Mouse (Mus musculus): Measurements from ENCODE around the gene Grn. TPM values are rescaled to one million over a fixed set of nuclear protein-coding genes. Genes with fewer than 3 reads are reported as not detected.
"Not testable (repeated sequence)": the region's sequence is repeated elsewhere in the genome, so short reads cannot be mapped to it uniquely, and the experiment has no call there.

The Grn gene
- polyA plus RNA-seq, 1 experiment from 2014 or later: 126 TPM

- no peaks in the 10 kb centered on the region for H3K9me3 ChIP-seq
- peaks cover 30% of the 10 kb centered on the region for H3K36me3 ChIP-seq
- H3K9ac ChIP-seq: 0 out of 2 replicates have a peak overlapping the region, but pooled peaks have one; percentile 0
- H3K4me2 ChIP-seq (replicated peaks): no peak overlapping the region
- 77% methylated on average over 18 of the region's 18 CpGs for WGBS
- no peak overlapping the region for H3K4me3 ChIP-seq
- H3K27ac ChIP-seq: no peak overlapping the region
- ATAC-seq (ENCODE audit: insufficient number of reproducible peaks, insufficient read depth, low FRiP score, low TSS enrichment): no peak
- peaks cover 33% of the 10 kb centered on the region for H3K27me3 ChIP-seq
- H3K4me1 ChIP-seq: peaks cover 44% of the 10 kb centered on the region
Observed at GRCm38 (mm10) chr11:102404161-102405010, 25.7 kb upstream of the Grn start.

GRCm38 (mm10) chr11:102405544-102406285 lies 24.4 kb upstream of the Grn start:
- Histone ChIP-seq H3K27ac (no peak overlapping the region), H3K9ac (peak overlapping the region; percentile 85), H3K4me1 (peaks cover 32% of the 10 kb centered on the region), H3K36me3 (peaks cover 30% of the 10 kb centered on the region), H3K9me3 (no peaks in the 10 kb centered on the region), H3K27me3 (peaks cover 19% of the 10 kb centered on the region), H3K4me3 (peak overlapping the region; percentile 80), H3K4me2 (replicated peaks) (peak overlapping the region; percentile 83)
- 84% methylated on average over 11 of the region's 11 CpGs for WGBS
- ATAC-seq (ENCODE audit: insufficient number of reproducible peaks, insufficient read depth, low FRiP score, low TSS enrichment): no peak

GRCm38 (mm10) chr11:102406401-102406800 lies 23.7 kb upstream of the Grn start:
- Histone ChIP-seq H3K4me1 (peaks cover 32% of the 10 kb centered on the region), H3K4me3 (peak overlapping the region; percentile 80), H3K9me3 (no peaks in the 10 kb centered on the region), H3K36me3 (peaks cover 30% of the 10 kb centered on the region), H3K27me3 (peaks cover 13% of the 10 kb centered on the region), H3K4me2 (replicated peaks) (peak overlapping the region; percentile 83), H3K27ac (peak overlapping the region; percentile 87; the same call in 1 of the 2 replicates), H3K9ac (peak overlapping the region; percentile 85)
- 11% methylated on average over 3 of the region's 3 CpGs for WGBS
- ATAC-seq (ENCODE audit: insufficient number of reproducible peaks, insufficient read depth, low FRiP score, low TSS enrichment): no peak

- peaks cover 28% of the 10 kb centered on the region for H3K4me1 ChIP-seq
- H3K27ac ChIP-seq: peak overlapping the region; percentile 87
- peaks cover 28% of the 10 kb centered on the region for H3K36me3 ChIP-seq
- H3K4me2 ChIP-seq (replicated peaks): peak overlapping the region; percentile 83
- H3K27me3 ChIP-seq: peaks cover 5% of the 10 kb centered on the region
- ATAC-seq (ENCODE audit: insufficient number of reproducible peaks, insufficient read depth, low FRiP score, low TSS enrichment): peak; percentile 43; the same call in 1 of the 2 replicates
- under 1% methylated on average over 79 of the region's 85 CpGs for WGBS
- H3K9me3 ChIP-seq: no peaks in the 10 kb centered on the region
- H3K9ac ChIP-seq: peak overlapping the region; percentile 85
- peak overlapping the region; percentile 80 for H3K4me3 ChIP-seq
Observed at GRCm38 (mm10) chr11:102406900-102407833, 22.9 kb upstream of the Grn start.

- peak within 1 kb of the TSS; percentile 83 for H3K4me2 ChIP-seq (replicated peaks)
- H3K9me3 ChIP-seq: no peaks in the 10 kb centered on the region
- H3K4me1 ChIP-seq: peaks cover 28% of the 10 kb centered on the region
- peaks cover 22% of the 10 kb centered on the region for H3K36me3 ChIP-seq
- H3K9ac ChIP-seq: peak within 1 kb of the TSS; percentile 85
- H3K4me3 ChIP-seq: peak within 1 kb of the TSS; percentile 80
- WGBS: under 1% methylated on average over 19 of the region's 19 CpGs
- no peaks in the 10 kb centered on the region for H3K27me3 ChIP-seq
- H3K27ac ChIP-seq: peak within 1 kb of the TSS; percentile 87
- ATAC-seq (ENCODE audit: insufficient number of reproducible peaks, insufficient read depth, low FRiP score, low TSS enrichment): no peak
Observed at GRCm38 (mm10) chr11:102407834-102408215, 22.3 kb upstream of the Grn start, which contains the start of gene Slc25a39. Gene Slc25a39 (minus strand): TSS chr11:102407946.

GRCm38 (mm10) chr11:102408344-102408876 lies 21.7 kb upstream of the Grn start:
- WGBS: under 1% methylated on average over 32 of the region's 32 CpGs
- Histone ChIP-seq H3K27me3 (no peaks in the 10 kb centered on the region), H3K9ac (peak overlapping the region; percentile 85), H3K4me1 (peaks cover 28% of the 10 kb centered on the region), H3K9me3 (no peaks in the 10 kb centered on the region), H3K4me2 (replicated peaks) (peak overlapping the region; percentile 83), H3K27ac (peak overlapping the region; percentile 87), H3K4me3 (peak overlapping the region; percentile 80), H3K36me3 (peaks cover 16% of the 10 kb centered on the region)
- ATAC-seq (ENCODE audit: insufficient number of reproducible peaks, insufficient read depth, low FRiP score, low TSS enrichment): peak; percentile 86

GRCm38 (mm10) chr11:102408888-102409794 lies 21.0 kb upstream of the Grn start:
- Histone ChIP-seq H3K4me3 (peak overlapping the region; percentile 80), H3K36me3 (peaks cover 9% of the 10 kb centered on the region), H3K9me3 (no peaks in the 10 kb centered on the region), H3K4me2 (replicated peaks) (peak overlapping the region; percentile 83), H3K9ac (no peak overlapping the region), H3K27ac (peak overlapping the region; percentile 87), H3K4me1 (peaks cover 28% of the 10 kb centered on the region), H3K27me3 (no peaks in the 10 kb centered on the region)
- WGBS: 36% methylated on average over 15 of the region's 15 CpGs
- no peak for ATAC-seq (ENCODE audit: insufficient number of reproducible peaks, insufficient read depth, low FRiP score, low TSS enrichment)

- no peak for ATAC-seq (ENCODE audit: insufficient number of reproducible peaks, insufficient read depth, low FRiP score, low TSS enrichment)
- Histone ChIP-seq H3K4me3 (no peak overlapping the region), H3K9ac (no peak overlapping the region), H3K9me3 (no peaks in the 10 kb centered on the region), H3K36me3 (peaks cover 2% of the 10 kb centered on the region; the same call in 1 of the 2 replicates), H3K27ac (no peak overlapping the region), H3K4me1 (peaks cover 24% of the 10 kb centered on the region), H3K4me2 (replicated peaks) (no peak overlapping the region), H3K27me3 (no peaks in the 10 kb centered on the region)
- WGBS: 84% methylated on average over 3 of the region's 3 CpGs
Observed at GRCm38 (mm10) chr11:102409795-102410330, 20.3 kb upstream of the Grn start.

- 100% methylated on average over 3 of the region's 3 CpGs for WGBS
- not testable (repeated sequence) for H3K36me3 ChIP-seq; H3K9ac ChIP-seq; H3K27me3 ChIP-seq; H3K4me3 ChIP-seq; H3K9me3 ChIP-seq; H3K27ac ChIP-seq; ATAC-seq (ENCODE audit: insufficient number of reproducible peaks, insufficient read depth, low FRiP score, low TSS enrichment); H3K4me2 ChIP-seq (replicated peaks)
- peaks cover 20% of the 10 kb centered on the region for H3K4me1 ChIP-seq
Observed at GRCm38 (mm10) chr11:102410345-102410744, 19.8 kb upstream of the Grn start.

- no peak overlapping the region for H3K4me3 ChIP-seq
- no peak overlapping the region for H3K9ac ChIP-seq
- H3K27me3 ChIP-seq: no peaks in the 10 kb centered on the region
- no peaks in the 10 kb centered on the region for H3K36me3 ChIP-seq
- ATAC-seq (ENCODE audit: insufficient number of reproducible peaks, insufficient read depth, low FRiP score, low TSS enrichment): no peak
- peaks cover 12% of the 10 kb centered on the region for H3K4me1 ChIP-seq
- no peaks in the 10 kb centered on the region for H3K9me3 ChIP-seq
- WGBS: 81% methylated on average over 3 of the region's 3 CpGs
- H3K4me2 ChIP-seq (replicated peaks): no peak overlapping the region
- no peak overlapping the region for H3K27ac ChIP-seq
Observed at GRCm38 (mm10) chr11:102411061-102411460, 19.1 kb upstream of the Grn start.

All from embryonic facial prominence, embryonic 12.5 days (tissue).